Mouse (Mus musculus): ENCODE data around the gene Btbd1.

Gene Btbd1

DNA sequence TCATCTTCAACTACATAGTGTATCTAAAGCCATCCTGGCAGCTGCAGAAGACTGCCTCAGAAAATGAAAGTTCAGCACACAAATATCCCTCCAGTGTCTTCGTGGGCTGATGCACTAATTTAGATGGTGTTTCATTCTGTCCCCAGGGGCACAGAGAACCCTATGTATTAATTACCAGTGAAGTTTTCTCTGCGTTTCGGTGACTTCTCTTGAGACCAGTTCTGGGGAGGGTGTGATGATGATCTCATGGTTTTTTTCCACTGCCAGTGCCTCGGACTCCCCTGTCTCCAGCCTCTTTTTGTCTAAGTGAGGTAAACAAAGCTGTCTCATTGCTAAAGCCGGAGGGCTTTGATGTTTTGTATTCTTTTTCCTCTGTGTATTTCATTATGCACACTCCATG is 53.9 kb downstream of the Btbd1 start:
- DNase-seq, result no peak

DNA sequence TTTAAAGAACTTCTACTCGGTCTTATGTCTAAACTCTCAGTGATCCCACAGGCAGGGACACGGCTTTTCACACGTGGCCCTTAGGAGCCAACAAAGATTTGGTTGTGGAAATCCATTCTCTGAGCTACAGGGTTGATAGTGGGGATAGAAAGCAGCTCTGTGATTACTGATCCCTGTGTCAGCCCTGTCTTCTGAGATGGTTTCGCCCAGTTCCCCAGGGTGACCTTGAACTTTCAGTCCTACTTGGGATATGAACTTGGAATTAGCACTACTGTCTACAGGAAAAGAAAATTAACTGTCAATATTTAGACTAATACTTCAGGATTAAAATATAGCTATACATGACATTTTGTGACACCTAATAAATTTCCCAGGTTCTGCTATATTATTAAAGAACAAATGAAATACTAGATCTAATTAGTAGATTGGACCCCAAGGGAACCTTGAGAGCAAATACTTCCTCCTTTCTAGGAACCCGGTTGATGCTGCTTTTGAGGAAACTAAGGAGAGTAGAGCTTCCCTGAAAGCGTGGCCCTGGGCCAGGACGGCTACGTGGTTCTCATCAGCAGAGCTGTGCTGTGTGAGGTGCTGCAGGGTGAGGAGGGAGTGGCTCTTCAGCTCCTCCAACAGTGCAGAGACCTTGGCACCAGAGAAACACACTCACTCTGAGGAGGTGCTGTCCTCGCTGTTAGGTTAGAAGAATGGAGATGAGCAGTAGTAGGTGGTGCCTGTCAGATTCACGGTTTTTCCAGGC is 56.3 kb downstream of the Btbd1 start:
- DNase-seq, result no peak

DNA sequence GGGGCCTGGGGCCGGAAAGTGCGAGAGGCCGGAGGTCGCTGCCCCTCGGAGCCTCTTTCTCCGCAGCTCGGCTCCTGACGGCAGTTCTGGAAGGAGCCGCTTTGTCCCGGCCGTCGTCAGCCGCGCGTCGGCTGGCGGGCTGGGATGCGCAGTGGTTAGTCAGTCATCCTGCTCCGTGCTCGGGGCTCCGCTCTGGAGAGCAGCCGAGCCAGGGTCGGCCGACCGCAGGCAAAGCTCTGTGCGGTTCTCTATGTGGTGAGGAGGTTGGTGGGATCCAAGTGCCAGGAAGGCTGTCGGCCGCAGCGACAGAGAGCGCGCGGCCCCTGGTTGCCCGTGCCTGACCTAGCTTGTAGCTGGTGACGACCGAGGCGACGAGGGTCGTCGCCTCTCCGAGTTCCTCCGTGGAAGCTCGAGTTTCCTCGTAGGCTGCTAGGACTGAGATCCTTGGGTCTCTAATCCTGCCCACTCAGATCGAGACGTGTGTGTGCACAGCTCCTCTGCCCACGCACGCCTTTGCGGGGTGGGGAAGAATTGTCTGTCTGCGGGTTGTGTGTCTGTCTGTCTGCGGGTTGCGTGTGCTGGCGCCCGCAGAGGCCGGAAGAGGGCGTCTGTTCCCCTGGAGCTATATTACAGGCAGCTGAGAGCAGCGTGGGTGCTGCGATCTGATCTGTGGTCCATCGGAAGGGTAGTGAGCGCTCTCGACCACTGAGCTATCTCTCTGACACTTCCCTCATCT is 66.0 kb downstream of the Btbd1 start:
- peak; percentile 11 for DNase-seq

DNA sequence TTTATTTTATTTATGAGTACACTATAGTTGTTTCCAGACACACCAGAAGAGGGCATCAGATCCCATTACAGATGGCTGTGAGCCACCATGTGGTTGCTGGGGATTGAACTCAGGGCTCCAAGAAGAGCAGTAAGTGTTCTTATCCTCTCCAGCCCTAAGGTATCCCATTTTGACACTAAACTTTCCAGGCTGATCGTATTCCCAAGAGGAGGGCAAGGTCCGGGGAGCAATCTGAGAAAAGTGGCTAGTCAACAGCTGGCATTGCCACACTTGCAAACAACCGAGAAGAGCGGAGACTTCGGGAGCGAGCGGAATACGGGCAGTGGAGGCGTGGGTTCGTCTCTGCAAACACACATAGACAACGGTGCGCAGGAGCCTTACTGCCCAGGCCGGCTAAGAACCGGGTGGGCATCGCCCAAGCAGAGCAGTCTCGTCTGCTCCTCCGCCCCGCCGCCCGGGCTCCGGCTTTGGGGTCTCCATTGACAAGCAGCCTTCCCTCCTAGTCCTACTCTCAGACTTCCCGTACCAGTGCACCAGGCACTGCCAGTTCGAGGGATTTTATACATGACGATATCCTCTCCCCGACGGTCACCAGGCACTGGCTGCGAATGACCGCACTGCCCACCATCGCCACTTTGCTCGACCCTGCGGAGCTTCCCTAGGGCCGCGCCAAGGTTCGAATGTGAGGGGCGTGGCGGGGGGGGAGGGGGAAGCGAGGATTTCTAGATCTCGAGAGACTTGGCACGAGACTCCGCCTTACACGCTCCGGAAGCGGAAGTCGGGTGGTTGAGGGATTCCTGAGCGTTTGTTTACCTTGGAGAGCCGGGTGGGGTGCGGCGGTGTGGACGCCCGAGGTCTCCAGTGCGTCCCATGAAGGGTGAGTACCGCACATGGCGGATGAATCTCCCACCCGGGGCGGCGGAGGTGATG is 66.8 kb downstream of the Btbd1 start, which contains the start of gene Ramac:
Ramac (plus strand) TSS at position 746 of the 930 bp plus-strand sequence.
- DNase-seq, result peak; percentile 76

DNA sequence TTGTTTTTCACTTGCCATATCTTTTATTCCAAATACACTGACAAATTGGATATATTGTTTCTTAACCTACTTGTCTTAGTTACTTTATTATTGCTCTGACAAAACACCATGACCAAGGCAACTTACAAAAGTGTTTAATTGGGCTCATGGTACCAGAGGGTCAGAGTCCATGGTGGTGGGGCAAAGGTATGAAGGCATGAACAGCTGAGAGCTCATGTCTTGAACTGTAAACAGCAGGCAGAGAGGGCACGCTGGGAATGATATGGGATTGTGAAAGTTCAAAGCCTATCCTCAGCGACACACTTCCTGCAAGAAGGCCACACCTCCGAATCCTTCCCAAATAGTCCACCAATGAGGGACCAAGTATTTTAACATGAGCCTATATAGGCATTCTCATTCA is 81.3 kb downstream of the Btbd1 start:
- no peak for DNase-seq

DNA sequence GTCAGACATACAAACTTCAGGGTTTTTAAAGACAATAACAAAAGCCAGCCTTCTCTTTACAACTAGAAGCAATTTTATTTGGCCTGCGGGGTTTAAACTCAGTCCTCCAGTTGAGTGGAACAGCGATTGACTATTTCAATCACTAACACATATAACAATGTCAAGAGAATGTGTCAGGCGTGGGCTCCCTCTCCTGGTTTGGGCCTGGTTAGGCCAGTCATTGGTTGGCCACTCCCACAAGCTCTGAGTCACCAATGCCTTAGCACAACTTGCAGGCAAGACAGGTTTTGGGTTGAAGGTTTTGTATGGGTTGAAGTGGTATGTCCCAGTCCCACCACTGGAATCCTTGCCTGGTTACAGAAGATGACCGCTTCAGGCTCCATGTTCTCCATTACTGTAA is 85.1 kb downstream of the Btbd1 start:
- no peak for DNase-seq
